Mouse (Mus musculus) forebrain, postnatal 0 days (tissue): ENCODE measurements at regions not wholly inside any gene's neighbourhood (a gene's known extent, or its start where the extent isn't known, plus 50 kb on each side); places are given as distances from the start of the nearest gene placed in this dataset.

ENCODE experiments used
- ATAC-seq: fragments of 200-750 bp; cut with Nextera tagmentation; 2 replicates; pipeline ENCODE4 v1.8.0; 2017; ENCODE audit warnings: mild to moderate bottlenecking, moderate library complexity
- DNase-seq: peaks from one replicate; pipeline ENCODE4 v3.0.0-alpha.2; 2015
- H3K27ac ChIP-seq: fragments of 300-500 bp; sonication (generic); 2 replicates; pipeline ENCODE4 v1.5.1; 2014; ENCODE audit warnings: low read depth, mild to moderate bottlenecking, antibody characterized with exemption, low read length, moderate library complexity, mixed read lengths
- H3K27me3 ChIP-seq: fragments of 300-500 bp; sonication (generic); 2 replicates; pipeline ENCODE4 v1.6.1; 2014; ENCODE audit warnings: mild to moderate bottlenecking, low read length, mixed read lengths; ENCODE audit not compliant: insufficient read depth
- H3K36me3 ChIP-seq: fragments of 300-500 bp; sonication (generic); 2 replicates; pipeline ENCODE4 v1.6.1; 2014; ENCODE audit warnings: mild to moderate bottlenecking, moderate library complexity; ENCODE audit not compliant: insufficient read depth
- H3K4me1 ChIP-seq: fragments of 300-500 bp; sonication (generic); 2 replicates; pipeline ENCODE4 v1.6.1; 2014; ENCODE audit warnings: antibody characterized with exemption; ENCODE audit not compliant: insufficient read depth
- H3K4me2 ChIP-seq: fragments of 300-500 bp; sonication (generic); 2 replicates; pipeline ENCODE4 v1.6.1; 2014; ENCODE audit warnings: low read depth, mild to moderate bottlenecking, moderate library complexity
- H3K4me3 ChIP-seq: fragments of 300-500 bp; sonication (generic); 2 replicates; pipeline ENCODE4 v1.5.1; 2014; ENCODE audit warnings: low read depth, low read length, mixed read lengths
- H3K9ac ChIP-seq: fragments of 300-500 bp; sonication (generic); 2 replicates; pipeline ENCODE4 v1.6.1; 2014; ENCODE audit warnings: mild to moderate bottlenecking
- H3K9me3 ChIP-seq: fragments of 300-500 bp; sonication (generic); 2 replicates; pipeline ENCODE4 v1.6.1; 2016; ENCODE audit warnings: low read length
- CTCF ChIP-seq: sonication (generic); IDR thresholded peaks from 2 replicates; pipeline ENCODE4 v1.5.1; 2016; ENCODE audit warnings: antibody characterized with exemption, control low read depth, low read depth
- WGBS: fragments of 180-500 bp; shearing (Covaris S2); extraction: QIAGEN DNeasy Blood & Tissue Kit; methylation state at CpG from one replicate; pipeline ENCODE4 v1.1.7; 2014; 5-methylcytosine and 5-hydroxymethylcytosine counted together

- Histone ChIP-seq H3K27ac (no peak overlapping the region), H3K9me3 (no peaks in the 10 kb centered on the region), H3K4me1 (no peaks in the 10 kb centered on the region), H3K9ac (no peak overlapping the region), H3K36me3 (no peaks in the 10 kb centered on the region), H3K27me3 (no peaks in the 10 kb centered on the region), H3K4me3 (no peak overlapping the region), H3K4me2 (no peak overlapping the region)
- no peak for TF ChIP-seq CTCF
- DNase-seq = no peak
- WGBS = 66% methylated on average over 11 of the region's 11 CpGs
- ATAC-seq = no peak
Observed at GRCm38 (mm10) chr7:65803422-65804303, 57.9 kb upstream of the Pcsk6 start.
